Mouse (Mus musculus) stomach, postnatal 0 days (tissue): ENCODE results near the gene Senp8. TPM values are rescaled to one million over a fixed set of nuclear protein-coding genes. Genes with fewer than 3 reads are reported as not detected.

ENCODE experiments used
- ATAC-seq: fragments of 200-750 bp; cut with Nextera tagmentation; 2 replicates; pipeline ENCODE4 v1.8.0; 2017; ENCODE audit not compliant: low FRiP score, low TSS enrichment
- DNase-seq: peaks from one replicate; pipeline ENCODE4 v3.0.0-alpha.2; 2016; ENCODE audit warnings: low spot score
- H3K27ac ChIP-seq: fragments of 300-500 bp; sonication (generic); replicated peaks from 2 replicates; pipeline ENCODE4 v1.5.1; 2014; ENCODE audit warnings: mild to moderate bottlenecking, control low read depth
- H3K27me3 ChIP-seq: fragments of 300-500 bp; sonication (generic); 2 replicates; pipeline ENCODE4 v1.6.1; 2014; ENCODE audit warnings: low read length; ENCODE audit not compliant: control insufficient read depth, insufficient read depth
- H3K36me3 ChIP-seq: fragments of 300-500 bp; sonication (generic); 2 replicates; pipeline ENCODE4 v1.6.1; 2014; ENCODE audit warnings: low read length, mixed read lengths; ENCODE audit not compliant: control insufficient read depth, insufficient read depth
- H3K4me1 ChIP-seq: fragments of 300-500 bp; sonication (generic); replicated peaks from 2 replicates; pipeline ENCODE4 v1.6.1; 2014; ENCODE audit warnings: antibody characterized with exemption; ENCODE audit not compliant: control insufficient read depth, insufficient read depth
- H3K4me2 ChIP-seq: fragments of 300-500 bp; sonication (generic); replicated peaks from 2 replicates; pipeline ENCODE4 v1.6.1; 2014; ENCODE audit warnings: low read depth, mild to moderate bottlenecking, control low read depth, moderate library complexity
- H3K4me3 ChIP-seq: fragments of 300-500 bp; sonication (generic); 2 replicates; pipeline ENCODE4 v1.5.1; 2014; ENCODE audit warnings: low read depth, low read length, control low read depth
- H3K9ac ChIP-seq: fragments of 300-500 bp; sonication (generic); 2 replicates; pipeline ENCODE4 v1.6.1; 2014; ENCODE audit warnings: mild to moderate bottlenecking, low read length, control low read depth, mixed read lengths
- H3K9me3 ChIP-seq: fragments of 300-500 bp; sonication (generic); 2 replicates; pipeline ENCODE4 v1.6.1; 2016; ENCODE audit warnings: low read length; ENCODE audit not compliant: control insufficient read depth
- CTCF ChIP-seq: IDR thresholded peaks from 2 replicates; pipeline ENCODE4 v1.5.1; 2016; ENCODE audit warnings: antibody characterized with exemption, low read depth, mild to moderate bottlenecking, moderate library complexity
- EP300 ChIP-seq: optimal IDR thresholded peaks from 2 replicates; pipeline ENCODE3; 2016; ENCODE audit warnings: antibody characterized with exemption
- WGBS: fragments of 180-500 bp; shearing (Covaris S2); extraction: QIAGEN DNeasy Blood & Tissue Kit; methylation state at CpG from one replicate; pipeline ENCODE4 v1.1.7; 2014; 5-methylcytosine and 5-hydroxymethylcytosine counted together
- polyA plus RNA-seq: library from polyadenylated mRNA; unstranded; fragments of >200 nt; fragmentation: Nextera tagmentation; extraction: Ambion mirVana; gene quantifications from 2 replicates; pipeline ENCODE4 v1.2.1, GENCODE M21; 2015

Senp8 gene
- polyA plus RNA-seq, 1 experiment from 2014 or later: 4.3 TPM

- H3K9me3 ChIP-seq: no peaks in the 10 kb centered on the region
- peak overlapping the region; percentile 89 for H3K4me3 ChIP-seq
- peak; percentile 96 for ATAC-seq
- peak overlapping the region; percentile 95 for H3K27ac ChIP-seq
- no peaks in the 10 kb centered on the region for H3K36me3 ChIP-seq
- no peaks in the 10 kb centered on the region for H3K4me1 ChIP-seq
- no peak for TF ChIP-seq EP300
- no peak for TF ChIP-seq CTCF
- peak; percentile 92 for DNase-seq
- peak overlapping the region; percentile 80 for H3K9ac ChIP-seq
- H3K27me3 ChIP-seq: no peaks in the 10 kb centered on the region
- 0% methylated on average over 25 of the region's 49 CpGs for WGBS
- H3K4me2 ChIP-seq: peak overlapping the region; percentile 56
Observed at GRCm38 (mm10) chr9:59751066-59751581, 614 bp upstream of the Senp8 start.

GRCm38 (mm10) chr9:59749581-59750265 lies 787 bp downstream of the Senp8 start:
- TF ChIP-seq EP300 (no peak), CTCF (no peak)
- H3K36me3 ChIP-seq: no peaks in the 10 kb centered on the region
- H3K4me2 ChIP-seq: peak overlapping the region; percentile 66
- H3K9me3 ChIP-seq: no peaks in the 10 kb centered on the region
- ATAC-seq: no peak
- no peaks in the 10 kb centered on the region for H3K27me3 ChIP-seq
- peak overlapping the region; percentile 60 for H3K9ac ChIP-seq
- DNase-seq: no peak
- no peaks in the 10 kb centered on the region for H3K4me1 ChIP-seq
- 0 out of 2 replicates have a peak overlapping the region, but pooled peaks have one; percentile 13 for H3K27ac ChIP-seq
- peak overlapping the region; percentile 89 for H3K4me3 ChIP-seq
- 28% methylated on average over 12 of the region's 12 CpGs for WGBS

DNA sequence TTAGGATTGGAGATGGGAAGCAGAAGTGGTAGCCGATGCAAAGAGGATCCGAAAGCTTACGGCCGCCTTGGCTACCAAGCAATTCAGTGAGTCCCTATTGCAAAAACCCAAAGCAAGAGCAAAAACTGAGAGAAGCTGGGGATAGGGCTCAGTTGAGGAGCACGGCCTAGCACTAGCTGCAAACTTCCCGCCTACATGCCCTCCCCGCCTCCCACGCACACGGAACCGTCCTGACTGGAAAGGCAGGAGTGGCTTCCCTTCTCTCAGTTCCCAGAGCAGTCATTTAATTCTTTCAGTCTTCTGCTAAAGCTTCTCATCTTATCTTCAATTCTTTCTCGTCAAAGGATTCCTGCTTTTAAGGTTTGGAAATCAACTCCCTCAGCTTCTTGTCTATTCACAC lies 1.5 kb downstream of the Senp8 start:
- DNase-seq (peak; percentile 35), ATAC-seq (no peak)
- no peak for TF ChIP-seq CTCF
- no peak for TF ChIP-seq EP300
- Histone ChIP-seq H3K4me3 (no peak overlapping the region), H3K4me1 (no peaks in the 10 kb centered on the region), H3K9me3 (no peaks in the 10 kb centered on the region), H3K27ac (no peak overlapping the region), H3K27me3 (no peaks in the 10 kb centered on the region), H3K36me3 (no peaks in the 10 kb centered on the region), H3K4me2 (no peak overlapping the region), H3K9ac (no peak overlapping the region)
- WGBS: 75% methylated on average over 11 of the region's 11 CpGs

- Histone ChIP-seq H3K4me2 (no peak overlapping the region), H3K27ac (no peak overlapping the region), H3K9ac (no peak overlapping the region), H3K36me3 (no peaks in the 10 kb centered on the region), H3K27me3 (no peaks in the 10 kb centered on the region), H3K9me3 (no peaks in the 10 kb centered on the region), H3K4me3 (no peak overlapping the region), H3K4me1 (no peaks in the 10 kb centered on the region)
- 81% methylated on average over 2 of the region's 2 CpGs for WGBS
- no peak for DNase-seq
- TF ChIP-seq CTCF (no peak), EP300 (no peak)
- no peak for ATAC-seq
Observed at GRCm38 (mm10) chr9:59748387-59748786, 2.1 kb downstream of the Senp8 start.

DNA sequence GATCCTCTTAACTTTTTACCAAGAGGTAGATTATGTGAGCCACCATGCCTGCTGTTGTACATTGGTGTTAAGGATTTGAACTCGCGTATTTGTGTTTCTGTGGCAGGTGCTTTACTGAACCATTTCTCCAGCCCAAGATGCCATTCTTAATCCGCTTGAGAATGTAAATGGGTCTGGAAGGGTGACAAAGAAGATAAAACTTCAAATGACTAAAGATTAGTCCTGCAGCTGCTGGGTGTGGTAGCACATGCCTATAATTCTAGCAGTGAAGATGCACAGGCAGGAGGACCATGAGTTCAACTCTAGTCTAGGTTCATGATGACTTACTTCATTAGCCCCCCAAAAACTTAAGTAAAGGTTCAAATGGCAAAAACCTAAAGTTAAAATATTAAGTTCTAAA lies 6.6 kb downstream of the Senp8 start:
- Histone ChIP-seq H3K36me3 (no peaks in the 10 kb centered on the region), H3K4me1 (no peaks in the 10 kb centered on the region), H3K9ac (no peak overlapping the region), H3K4me3 (no peak overlapping the region), H3K4me2 (no peak overlapping the region), H3K27ac (no peak overlapping the region), H3K27me3 (no peaks in the 10 kb centered on the region), H3K9me3 (no peaks in the 10 kb centered on the region)
- no peak for DNase-seq
- TF ChIP-seq EP300 (no peak), CTCF (no peak)
- no peak for ATAC-seq
- 94% methylated on average over 3 of the region's 3 CpGs for WGBS

- H3K4me1 ChIP-seq: no peaks in the 10 kb centered on the region
- no peak overlapping the region for H3K9ac ChIP-seq
- ATAC-seq (no peak), DNase-seq (no peak)
- H3K4me3 ChIP-seq: no peak overlapping the region
- no peak for TF ChIP-seq CTCF
- no peak for TF ChIP-seq EP300
- H3K9me3 ChIP-seq: no peaks in the 10 kb centered on the region
- H3K4me2 ChIP-seq: no peak overlapping the region
- WGBS: 52% methylated on average over 2 of the region's 2 CpGs
- H3K27ac ChIP-seq: no peak overlapping the region
- no peaks in the 10 kb centered on the region for H3K27me3 ChIP-seq
- no peaks in the 10 kb centered on the region for H3K36me3 ChIP-seq
Observed at GRCm38 (mm10) chr9:59740593-59740992, 9.9 kb downstream of the Senp8 start.
